Mouse (Mus musculus) megakaryocyte, adult 5-6 weeks (primary cell): ENCODE data around the gene 1500011B03Rik. TPM values are rescaled to one million over a fixed set of nuclear protein-coding genes. Genes with fewer than 3 reads are reported as not detected.

Source experiments
- ATAC-seq: 2 replicates; pipeline ENCODE4 v1.8.0; 2016; ENCODE audit warnings: mild to moderate bottlenecking, inconsistent platforms; ENCODE audit not compliant: poor library complexity, severe bottlenecking
- total RNA-seq, 2 experiments: library from RNA; stranded (forward) in 1 of 2; stranded (reverse) in 1 of 2; fragments of 153-499, 151-499 nt in 1 of 2; fragments of 221-1000, 200-1000 nt in 1 of 2; gene quantifications; 2 replicates each; pipeline versions ENCODE4 v1.2.3 to v1.2.4; 2015 to 2017

Gene 1500011B03Rik
- total RNA-seq, 2 experiments from 2014 or later, result 24.0 to 45.3 TPM

DNA sequence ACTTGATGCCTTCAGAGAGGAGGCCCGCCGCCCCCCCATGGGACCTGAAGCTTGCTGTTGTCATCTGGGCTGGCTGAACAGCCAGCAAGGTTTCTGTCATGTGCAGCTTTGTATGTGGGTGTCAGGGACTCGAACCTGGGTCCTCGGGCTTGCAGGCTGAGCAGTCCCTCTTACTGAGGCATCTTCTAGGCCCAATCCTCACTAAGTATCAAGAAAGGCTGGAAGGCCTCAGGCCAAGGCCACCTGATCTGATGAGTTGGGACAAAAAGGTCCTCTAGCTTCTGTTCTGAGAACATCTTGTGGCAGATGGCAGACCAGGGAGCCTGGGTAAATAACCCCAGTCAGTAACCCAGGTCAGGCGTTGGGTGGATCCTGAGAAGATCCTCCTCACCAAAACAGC, 13.4 kb downstream of the 1500011B03Rik start:
- no peak for ATAC-seq

DNA sequence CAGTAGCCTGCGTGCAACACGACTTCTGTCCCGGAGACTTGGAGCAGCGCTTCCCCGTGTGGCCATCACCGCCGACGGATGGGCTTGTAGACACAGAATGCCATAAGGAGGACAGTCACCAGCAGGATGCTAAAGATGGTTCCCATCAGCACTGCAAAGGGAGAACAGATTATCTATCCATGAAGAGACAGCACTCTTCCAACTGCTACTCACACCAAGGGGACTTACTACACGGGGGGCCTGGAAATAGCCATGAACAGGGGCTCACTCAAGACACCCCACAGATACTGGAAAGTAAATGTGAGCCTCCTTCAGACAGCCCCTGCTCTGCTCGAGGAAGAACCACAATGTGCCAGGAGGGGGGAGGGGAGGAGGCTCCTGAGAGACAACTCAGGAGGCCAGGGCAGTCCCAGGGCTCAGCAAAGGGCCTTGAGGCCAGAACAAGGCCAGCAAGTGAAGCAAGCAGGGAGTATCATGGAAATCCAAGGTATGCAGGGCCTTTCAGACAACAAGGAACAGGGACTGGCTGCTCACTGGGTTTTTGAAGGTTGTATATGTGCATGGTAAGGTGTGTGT, 14.0 kb downstream of the 1500011B03Rik start:
- ATAC-seq, result no peak

DNA sequence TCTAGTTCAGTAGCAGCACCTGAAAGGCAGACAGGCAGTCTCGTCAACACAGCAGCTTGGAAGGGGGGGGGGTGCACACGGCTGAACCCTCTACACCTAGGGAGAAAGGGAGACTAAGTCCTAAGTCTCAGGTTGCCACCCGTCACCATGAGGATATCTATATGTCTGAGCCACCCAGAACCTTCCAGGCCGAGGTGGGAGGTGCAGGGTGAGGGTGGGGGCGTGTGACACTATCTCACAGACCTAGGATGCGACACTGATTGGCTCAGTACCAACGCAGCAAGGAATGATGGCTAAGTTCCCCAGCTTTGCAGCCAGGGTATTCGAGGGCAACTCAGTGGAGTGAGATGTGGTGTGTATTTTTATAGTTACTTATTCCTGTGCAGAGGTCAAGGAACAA, 14.9 kb downstream of the 1500011B03Rik start:
- no peak for ATAC-seq

DNA sequence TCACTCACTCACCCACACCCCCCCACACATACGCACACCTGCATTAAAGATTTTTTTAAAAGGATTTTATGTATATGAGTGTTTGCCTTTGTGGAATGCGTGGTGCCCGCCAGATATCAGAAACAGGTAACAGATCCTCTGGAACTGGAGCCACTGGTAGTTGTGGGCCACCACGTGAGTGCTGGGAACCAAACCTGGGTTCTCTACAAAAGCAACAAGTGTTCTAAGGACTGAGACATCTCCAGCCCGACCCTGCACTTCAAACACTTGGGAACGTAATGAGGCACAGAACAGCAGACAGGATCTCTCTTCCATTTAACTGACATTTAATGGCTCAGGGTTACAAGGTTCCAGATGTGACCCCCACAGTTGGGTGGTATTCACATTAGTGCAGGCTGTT, 15.4 kb downstream of the 1500011B03Rik start:
- ATAC-seq, result no peak

DNA sequence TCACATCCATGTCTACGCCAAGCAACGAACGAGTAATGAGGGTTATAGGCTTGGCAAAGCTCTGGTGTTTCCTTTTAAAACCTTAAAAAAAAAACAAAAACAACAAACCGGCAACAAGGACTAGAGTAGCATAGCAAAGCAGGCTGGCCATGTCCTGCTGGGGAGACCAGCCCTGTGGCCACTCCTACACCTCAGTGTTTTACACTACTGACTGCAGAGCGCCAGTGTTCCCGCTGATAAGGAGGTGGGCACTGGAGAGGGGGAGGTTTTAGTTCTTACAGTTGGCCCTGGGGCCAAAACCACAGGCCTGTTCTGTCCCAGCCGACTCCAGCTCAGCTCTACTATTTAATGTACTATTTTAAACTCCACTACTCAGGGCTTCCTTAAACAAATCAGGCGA, 15.8 kb downstream of the 1500011B03Rik start:
- no peak for ATAC-seq

DNA sequence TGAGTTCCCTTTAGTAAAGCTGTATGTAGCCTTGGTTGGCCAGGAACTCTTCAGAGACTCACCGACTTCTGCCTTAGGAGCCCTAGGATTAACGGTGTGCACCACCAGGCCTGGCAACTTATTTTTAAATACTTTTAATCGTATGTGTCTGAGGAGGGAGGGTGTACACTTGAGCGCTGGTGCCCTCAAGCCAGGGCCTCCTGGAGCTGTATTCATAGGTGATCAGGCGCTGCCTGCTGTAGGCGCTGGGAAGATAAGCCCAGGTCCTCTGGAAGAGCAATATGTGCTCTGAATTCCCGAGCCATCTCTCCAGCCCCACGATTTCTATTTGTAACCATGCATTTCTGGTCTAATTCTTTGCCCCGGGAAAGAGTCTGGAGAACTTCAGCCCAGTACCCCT, 16.2 kb downstream of the 1500011B03Rik start:
- no peak for ATAC-seq

DNA sequence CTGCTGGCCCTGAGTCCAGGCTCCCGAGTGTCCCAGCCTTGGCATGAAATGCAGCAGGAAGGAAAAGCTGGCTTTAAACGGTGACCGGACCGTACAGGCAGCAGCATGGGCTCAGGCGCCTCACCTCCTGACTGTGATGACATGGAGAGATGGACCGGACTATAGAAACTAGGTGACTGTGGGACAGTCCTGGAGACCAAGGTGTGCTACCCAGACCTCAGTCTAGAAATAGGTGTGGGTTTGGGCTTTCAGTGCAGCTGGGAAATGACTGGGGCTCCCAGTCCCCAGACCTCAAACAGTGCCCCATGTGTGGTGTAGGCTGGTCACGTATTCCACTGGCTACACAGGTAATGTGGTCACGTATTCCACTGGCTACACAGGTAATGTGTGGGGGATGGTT, 16.6 kb downstream of the 1500011B03Rik start:
- ATAC-seq, result 0 out of 2 replicates have a peak, but pooled peaks have one; percentile 7

DNA sequence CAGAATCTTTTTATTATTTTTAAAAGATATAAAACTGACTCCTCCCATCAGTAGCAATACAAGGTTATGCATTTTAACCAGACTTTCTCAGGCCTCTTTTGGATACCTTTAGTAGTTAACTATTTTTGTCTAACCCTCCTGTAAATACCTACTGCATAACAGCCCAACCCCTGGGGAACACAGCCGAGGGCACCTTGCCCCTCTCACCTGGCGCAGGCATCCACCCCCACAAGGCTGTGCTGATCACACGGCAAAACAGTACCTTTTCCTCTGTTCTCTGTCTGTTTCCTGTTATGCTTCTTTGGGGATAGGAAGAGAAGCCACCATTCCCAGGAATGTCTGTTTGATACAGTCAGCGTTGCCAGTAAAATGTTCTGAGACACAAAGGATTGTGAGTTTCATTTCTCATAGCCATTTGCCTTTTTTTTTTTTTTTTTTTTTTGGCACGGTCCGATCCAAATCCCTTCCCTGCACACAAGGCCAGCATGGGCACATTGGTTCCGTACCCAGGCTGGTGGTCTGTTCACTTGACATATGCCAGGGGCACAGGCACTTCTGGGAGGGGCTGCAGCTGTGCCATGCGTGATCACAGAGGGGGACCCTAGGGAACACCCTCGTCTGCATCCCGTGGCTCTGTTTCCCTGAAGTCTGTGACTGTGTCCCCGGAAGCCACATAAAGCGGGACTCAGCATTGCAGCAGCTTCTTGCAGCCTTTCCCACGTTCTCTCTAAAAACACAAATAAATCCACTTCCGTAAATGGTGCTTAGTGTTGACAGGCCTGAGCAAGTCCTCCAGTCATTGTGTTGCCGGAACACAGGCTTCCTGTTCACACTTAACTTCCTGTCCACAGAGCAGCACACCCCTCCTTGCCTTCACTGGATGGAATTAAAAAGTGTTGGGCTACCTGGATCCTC, 17.6 kb downstream of the 1500011B03Rik start:
- peak; percentile 94 for ATAC-seq

DNA sequence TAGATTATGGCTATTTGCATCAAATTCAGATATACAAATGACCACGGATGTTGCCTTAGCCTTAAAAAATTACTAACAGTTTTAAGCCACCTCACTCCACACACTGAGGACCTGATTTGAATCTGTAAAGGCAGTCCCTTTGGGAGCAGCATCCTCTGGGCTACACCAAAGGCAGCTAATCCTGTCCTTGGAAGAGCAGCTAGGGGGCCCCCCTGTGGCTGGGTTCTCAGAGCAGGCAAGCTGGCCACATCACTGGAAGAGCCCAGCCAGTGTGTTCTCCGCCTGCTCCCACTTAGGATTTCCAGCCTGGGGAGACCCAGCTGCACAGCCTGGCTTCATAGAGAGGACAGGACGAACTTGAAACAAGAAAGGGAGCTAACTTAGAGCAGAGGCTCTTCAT, 18.3 kb downstream of the 1500011B03Rik start:
- ATAC-seq, result no peak

DNA sequence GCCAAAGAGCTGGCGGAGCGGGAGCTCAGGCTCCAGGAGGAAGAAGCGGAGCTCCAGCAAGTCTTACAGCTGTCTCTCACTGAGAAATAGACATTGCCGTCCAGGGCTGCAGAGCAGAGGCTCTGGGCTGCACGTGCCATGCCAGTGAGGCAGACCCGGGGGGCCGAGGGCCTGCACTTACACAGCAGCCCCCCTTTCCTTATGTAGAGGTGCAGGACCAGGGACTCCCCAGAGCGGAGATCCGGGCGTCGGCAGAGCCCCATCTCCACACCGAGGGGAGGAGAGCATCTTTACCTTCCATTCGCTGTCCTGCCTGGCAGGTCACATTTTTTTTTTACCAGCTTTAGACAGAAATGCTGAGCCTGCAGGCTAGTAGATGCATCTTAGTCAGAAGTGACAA, 18.9 kb downstream of the 1500011B03Rik start:
- ATAC-seq, result no peak

DNA sequence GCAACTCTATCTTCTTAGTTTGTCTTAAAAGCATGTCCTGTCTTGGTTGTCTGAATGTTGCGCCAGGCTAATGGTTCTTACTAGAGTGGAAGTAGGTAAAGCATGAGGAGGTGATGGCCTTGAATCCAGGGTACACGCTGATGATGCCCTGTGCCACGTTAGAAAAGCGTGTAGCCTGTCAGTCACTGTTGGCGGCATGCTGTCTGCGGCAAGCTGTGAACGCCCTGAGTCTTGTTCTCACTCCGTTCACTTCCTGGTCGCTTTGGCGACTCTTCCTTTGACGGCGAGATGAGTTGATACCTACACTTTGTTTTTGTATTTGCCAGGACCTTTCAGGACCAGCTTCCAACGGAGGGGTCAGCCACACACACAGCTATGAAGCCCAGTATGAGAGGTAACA, 20.0 kb downstream of the 1500011B03Rik start:
- ATAC-seq, result no peak

DNA sequence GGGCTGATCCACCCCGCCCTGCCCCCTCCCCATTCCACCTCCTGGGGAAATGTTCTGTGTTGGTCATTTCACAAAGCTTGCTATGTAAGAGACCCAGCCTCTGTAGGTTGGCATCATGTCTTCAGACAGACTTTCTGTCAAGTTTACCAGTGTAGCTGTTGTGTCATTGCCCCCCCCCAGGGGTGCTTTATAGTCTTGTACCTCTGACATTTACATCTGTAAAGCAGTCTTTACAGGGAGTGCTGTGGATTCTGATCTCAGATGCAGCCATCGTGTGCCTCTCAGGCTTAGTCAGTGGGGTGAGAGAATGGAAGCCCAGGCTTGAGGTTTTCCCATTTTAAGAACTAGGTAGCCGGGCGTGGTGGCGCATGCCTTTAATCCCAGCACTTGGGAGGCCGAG, 21.4 kb downstream of the 1500011B03Rik start:
- ATAC-seq, result no peak

DNA sequence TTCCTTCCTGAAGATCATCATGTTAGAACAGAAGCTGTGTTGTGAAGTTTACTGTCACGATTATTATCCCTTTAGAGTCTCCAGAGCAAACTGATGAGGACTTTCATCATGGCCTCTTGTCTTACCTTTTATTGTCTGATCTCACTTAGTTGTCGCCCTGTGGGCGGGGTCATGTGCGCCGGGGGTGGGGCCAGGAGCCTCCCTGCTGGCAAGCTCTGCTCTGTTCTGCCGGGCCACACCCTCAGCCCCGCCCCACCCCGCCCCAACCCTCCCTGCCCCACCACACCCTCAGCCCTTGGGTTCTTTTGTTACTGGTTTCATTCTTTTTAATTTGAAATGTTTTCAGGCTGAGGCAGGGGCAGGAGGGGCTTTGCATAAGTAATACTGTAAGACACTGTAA, 22.2 kb downstream of the 1500011B03Rik start:
- ATAC-seq, result no peak

DNA sequence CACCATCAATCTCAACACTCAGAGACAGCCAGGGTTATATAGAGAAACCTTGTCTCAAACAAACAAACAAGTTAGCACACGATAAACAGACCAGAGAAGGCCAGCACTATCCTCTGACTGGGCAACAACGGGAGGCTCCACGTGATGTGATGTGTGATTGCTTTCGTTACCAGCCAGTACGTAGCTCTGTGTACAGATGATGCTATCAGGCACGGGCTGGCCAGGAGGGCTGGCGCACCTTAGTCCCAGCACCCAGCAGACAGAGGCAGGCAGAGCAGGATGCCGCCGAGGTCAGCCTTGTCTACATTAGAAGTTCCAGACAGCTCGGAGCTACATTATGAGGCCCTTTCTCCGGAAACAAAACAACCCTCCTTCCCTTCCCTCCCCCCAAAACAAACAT, 23.4 kb downstream of the 1500011B03Rik start:
- no peak for ATAC-seq

DNA sequence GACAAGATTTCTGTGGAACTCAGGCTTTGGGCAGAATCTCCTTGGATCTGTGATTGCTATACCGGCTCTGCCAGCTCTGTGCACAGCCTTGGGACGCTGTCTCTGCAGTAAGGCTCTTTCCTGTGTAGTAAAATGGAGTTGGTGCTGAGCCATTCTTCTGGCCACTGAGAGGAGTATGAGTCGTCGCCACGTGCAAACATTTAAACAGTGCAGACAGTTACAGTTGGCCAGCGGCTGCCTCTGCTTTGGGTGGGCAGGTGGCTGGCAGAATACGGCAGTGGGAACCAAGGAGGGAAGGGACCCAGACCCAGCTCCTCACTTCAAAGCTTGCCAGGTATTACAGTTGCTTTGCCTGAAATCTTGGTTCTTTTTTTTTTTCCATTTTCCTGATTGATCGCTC, 26.0 kb downstream of the 1500011B03Rik start:
- no peak for ATAC-seq

DNA sequence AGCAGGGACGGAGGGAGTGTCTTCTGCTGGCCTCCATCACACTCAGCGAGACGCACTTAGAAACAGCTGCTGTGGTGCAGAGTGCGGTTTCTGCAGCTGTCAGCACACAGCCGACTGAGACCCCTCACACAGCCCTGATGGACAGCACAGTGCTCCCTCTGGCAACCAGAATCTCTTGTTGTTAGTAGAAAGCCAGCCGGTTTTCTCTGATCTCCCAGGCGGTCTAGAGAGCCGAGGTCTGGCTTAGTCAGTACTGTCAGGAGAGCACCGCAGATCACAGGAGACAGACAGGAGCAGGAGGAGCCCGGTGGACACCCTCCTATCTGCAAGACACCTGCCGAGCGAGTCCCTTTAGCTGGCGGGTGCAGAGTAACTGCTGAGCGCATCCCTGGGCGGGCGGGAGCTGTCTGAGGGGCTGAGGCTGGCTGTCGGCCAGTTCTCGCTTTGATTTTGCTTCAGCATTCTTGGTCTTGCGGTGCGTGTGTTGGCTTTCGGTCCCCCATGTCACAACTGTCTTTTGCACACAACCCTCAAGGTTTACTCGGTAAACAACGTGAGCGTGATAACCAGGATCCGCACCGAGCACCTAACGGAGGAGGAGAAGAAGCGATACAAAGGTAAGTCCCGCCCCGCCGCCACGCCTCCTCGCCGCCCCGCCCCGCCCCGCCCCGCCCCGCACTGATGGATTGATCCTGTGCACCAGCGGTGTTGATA, 26.8 kb downstream of the 1500011B03Rik start:
- no peak for ATAC-seq

DNA sequence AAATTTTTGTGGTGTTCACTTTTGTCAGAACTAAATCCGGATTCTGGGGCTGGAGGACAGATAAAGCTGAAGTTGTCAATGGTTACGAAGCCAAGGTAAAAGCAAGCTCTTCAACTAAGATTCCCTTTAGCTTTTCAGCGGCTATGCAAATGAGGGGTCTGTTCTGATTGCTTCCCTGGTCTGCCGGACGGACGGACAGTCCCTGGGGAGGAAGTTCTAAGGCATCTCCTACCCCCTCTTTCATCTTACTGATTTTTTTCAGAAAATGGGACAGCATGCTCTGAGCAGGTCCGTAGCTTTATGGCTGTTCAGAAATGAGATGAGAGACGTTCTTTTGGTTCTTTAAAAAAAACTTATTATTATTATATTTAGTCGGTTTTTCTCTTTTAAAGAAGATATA, 27.6 kb downstream of the 1500011B03Rik start:
- ATAC-seq, result no peak

DNA sequence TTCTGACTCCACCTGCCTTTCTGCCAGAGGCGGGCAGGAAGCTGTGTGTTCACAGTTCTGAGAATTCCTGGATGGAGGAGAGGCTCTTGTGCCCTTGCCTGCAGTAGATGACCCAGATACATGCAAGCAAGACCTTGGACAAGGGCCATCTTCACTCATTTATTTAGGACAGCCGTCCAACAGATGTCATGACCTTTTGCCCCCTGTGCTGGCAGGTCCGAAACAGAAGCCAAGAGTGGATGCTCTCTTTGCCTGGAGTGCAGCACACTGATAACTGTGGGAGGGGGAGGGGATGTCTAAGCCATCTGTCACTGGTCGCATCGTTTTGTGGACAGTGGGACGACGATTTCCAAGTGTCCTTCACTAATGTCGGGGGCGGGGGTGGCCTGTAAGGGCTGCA, 28.0 kb downstream of the 1500011B03Rik start:
- ATAC-seq, result no peak

DNA sequence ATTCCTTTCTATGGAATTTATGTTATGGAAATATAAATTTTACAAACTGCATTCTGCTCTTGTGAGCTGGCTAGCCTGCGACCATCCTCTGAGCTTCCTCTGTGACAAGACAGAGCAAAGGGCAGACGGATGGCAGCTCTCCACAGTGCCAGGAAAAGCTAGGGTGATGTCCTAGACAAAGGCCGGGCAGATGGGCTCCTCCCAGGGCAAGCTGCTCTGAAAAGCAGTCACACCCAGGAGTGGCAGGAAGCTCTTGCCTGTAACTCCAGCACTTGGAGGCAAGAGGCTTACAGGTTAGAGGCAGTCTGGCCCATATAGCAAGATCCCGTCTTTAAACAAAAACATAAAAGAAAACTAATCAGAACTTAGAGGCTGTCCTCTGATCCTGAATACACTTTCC, 28.7 kb downstream of the 1500011B03Rik start:
- ATAC-seq, result no peak

DNA sequence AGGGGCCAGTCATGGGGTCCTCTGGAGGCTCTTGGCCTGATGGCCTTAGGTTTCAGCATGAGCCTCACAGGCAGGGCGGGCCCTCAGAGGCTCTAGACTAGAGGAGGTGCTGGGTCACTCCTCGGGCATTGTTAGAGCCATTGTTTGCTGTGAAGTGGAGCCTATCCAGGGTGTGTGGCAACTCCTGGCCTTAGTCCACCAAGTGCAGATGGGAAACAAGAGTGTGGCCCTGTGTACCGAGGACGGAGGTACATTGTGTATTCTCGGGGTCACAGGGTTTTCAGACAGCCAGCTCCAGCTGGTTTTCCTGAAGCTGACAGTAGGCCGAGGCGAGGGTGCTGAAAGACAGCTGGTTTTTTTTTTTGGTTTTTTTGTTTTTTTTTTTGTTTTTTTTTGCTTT, 30.0 kb downstream of the 1500011B03Rik start:
- no peak for ATAC-seq

DNA sequence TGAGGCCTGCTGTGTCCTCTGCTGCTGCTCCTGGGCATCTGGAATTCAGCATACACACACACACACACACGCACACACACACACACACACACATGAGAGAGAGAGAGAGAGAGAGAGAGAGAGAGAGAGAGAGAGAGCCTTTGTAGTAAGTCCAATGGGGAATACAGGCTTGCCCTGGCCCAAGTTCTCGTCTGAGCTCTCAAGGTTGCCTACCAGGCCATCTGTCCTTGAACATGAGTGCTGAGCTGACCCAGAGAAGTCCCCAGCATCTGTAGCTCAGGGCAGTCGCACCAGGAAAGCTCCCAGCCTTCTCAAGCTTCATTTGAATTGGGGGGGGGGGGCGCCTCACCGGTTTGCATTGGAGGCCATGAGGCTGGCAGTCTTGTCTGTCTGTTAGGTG, 38.1 kb downstream of the 1500011B03Rik start:
- no peak for ATAC-seq
